Mouse (Mus musculus) thymus, postnatal 25 days (tissue): ENCODE results near the gene Epdr1.
A peak's percentile ranks its signal among the peaks of the same experiment; 100 is the strongest.

ENCODE experiments used
- DNase-seq: peaks from one replicate; pipeline ENCODE4 v3.0.0; 2022

Epdr1 gene

DNA sequence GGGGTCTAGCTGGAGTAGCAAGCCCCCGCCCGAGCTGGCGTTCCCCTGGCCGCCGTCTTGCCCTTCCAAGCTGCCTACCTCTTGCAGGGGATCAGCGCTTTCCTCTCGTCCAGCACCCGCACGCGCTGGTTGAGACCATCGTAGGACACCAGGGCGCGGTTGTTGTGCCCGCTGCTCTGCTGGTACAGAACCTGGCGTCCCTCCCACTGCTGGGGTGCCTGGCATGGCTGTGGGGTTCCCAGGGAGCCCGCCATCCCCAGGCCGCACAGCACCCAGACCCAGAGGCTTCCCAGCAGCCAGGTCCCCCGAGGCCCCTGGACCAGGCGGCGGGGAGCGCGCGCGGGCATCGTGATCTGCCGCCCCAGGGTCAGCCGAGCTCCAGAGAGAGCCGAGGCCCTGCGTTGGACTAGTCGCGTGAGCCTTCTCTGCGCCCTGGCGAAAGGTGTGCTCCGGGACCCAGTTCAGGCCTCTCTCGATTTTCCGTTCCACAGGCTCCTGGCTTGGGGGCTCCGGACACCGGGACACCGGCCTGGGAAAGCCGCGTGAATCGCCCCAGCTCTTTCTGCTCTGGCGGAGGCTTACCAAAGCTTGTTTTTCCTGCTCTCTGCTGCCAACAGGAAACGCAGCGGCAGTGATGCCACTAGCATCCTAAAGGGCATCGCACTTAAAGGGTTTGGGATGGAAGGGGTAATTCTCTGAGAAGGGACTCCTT lies at the start of gene Epdr1:
Epdr1 (minus strand) TSS at position 712 of the 712 bp plus-strand sequence.
- peak; percentile 44 for DNase-seq

DNA sequence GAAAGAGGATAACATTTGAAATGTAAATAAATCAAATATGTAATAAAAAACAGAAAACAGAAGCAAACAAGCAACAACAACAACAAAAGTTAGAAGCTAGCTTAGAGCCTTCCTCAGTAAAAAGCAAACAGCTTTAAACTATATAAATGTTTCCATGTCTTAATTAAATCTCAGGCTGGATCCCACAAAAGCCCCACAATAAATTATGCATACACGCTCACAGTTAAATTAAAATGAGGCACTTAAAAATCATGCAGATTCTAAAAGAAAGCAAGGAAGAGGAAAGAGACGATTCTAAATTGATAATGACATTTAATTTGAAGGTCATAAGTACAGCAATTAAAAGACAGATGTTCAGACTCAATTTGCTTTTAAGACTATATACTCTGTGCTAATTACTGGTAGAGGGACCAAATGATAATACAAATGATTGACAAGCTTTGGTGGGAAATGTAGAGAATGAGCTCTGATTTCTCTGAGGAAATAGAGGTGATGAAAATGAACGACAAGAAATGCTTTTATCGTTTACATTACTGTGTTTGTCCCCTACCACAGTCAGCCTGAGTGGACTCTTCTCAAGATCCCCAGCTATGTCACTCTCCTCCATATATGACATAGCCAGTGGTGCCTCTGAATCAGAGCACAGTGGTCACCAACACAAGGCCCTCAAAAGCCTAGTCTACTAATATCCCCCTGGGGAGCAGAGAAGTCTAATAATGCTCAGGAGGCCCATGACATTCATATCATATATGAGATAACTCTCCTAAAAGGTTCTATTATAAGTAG lies 48.8 kb upstream of the Epdr1 start:
- no peak for DNase-seq

DNA sequence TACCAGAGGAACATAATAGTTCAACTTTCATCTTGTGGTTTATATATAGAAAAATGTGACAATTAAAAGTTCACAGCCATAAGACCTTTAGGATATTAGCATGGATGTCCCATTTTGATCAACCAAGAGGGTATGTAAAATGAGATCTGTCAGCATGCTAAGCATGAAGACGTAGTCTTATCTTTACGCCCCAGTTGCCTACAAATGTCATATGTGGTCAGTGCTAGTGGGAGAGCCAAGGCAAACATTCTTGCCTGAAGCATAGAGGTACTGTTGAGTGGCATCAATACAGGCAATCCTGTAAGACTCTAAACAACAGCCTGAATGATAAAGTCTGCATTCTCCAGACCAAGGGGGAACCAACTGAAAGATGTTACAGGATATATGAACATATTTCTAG lies 32.7 kb upstream of the Epdr1 start:
- DNase-seq = no peak

DNA sequence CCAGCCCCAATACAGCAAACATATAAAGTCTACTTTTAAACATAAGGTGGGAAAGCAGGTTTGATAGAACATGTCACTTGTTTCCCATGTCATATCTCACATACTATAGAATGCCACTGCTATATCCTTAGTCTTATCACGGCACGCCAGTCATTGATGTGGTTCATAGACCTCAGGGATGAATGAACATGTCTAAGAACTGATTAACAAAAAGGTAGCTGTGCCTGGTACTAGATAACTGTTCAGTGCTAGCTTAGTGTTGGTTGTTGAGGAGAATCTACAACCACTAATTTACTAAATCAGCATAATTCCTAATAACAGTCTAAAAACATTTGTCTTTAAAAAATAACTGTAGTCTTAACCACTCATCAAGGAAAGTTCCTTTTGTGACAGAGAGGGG lies 30.1 kb upstream of the Epdr1 start:
- no peak for DNase-seq

DNA sequence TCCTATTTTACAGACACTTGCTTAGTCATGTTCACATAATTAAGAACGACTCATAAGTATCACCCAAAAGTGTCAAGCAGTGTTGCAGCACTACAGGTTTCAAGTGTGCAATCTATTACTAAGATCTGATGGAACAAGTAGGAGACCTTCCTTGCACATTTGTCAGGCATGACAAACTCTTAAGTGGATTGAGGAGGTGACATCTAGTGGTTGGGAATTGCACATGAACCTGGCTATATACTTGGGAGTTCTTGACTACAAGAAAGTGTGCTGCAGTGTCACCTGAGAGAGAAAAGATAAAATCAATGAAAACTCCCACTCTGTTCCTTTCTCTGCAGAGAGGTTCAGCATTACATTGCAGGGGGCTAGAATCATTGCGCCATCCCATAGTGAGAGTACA lies 24.5 kb upstream of the Epdr1 start:
- DNase-seq = no peak

DNA sequence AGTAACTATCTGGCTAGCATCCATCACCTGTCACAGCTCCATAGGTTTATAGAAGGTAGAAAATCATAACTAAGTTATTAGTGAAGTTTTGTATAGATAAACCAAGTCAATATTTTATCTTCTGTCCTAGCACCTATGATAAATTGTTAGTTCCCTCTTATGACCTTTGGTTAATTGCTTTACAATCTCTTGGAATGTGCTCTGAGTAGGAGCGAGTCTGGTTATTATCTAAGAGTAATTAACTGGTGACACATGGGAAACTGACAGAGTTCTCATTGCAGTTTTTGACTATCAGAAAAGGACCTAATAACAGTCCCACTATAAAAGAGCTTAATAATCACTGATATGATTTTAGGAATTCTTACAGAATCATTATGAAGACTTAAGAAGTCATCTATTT lies 23.8 kb upstream of the Epdr1 start:
- DNase-seq = no peak

DNA sequence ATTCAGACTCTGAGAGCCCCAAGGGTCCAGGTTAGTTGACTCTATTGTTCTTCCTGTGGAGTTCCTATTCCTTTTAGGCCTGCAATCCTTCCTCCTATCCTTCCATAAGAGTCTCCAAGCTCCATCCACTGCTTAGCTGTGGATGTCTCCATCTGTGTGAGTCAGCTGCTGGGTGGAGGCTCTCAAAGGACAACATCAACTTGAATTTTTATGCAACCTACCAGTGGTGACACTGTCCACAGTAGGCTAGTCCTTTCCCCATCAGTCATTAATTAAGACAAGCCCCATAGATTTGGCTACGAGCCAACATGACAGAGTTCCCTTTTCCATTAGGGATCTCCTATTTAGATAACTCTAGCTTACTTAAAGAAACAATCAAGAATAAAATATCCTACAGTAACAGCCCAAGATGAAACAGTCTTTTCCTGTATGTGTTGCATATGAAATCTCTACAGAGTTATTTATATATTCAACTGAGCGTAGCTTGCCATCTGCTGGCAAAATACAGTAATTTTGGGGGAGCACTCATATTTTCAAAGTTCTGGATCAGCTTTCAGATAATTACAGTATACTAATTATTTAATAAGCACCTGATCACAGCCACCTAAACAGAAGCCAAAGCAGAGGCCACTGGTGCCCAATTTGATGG lies 20.6 kb upstream of the Epdr1 start:
- no peak for DNase-seq

DNA sequence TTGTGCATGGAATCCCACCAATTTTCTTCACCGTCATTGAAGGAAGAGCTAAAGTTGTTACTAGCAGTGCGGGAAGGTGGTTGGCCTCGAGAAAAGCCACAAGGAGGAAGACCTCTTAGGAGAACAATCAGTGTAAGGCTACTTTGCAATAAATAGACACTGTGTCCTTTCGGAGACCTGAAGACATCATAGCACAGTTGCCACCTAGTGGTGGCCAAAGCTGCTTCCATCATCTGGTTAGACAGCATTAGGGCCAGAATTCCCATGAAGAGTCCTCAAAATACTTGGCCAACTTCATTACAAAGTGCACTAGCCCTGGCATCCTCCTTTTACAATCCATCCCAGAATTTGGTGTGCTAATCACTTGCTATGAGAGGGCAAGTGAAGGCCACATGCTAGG lies 16.4 kb upstream of the Epdr1 start:
- no peak for DNase-seq

DNA sequence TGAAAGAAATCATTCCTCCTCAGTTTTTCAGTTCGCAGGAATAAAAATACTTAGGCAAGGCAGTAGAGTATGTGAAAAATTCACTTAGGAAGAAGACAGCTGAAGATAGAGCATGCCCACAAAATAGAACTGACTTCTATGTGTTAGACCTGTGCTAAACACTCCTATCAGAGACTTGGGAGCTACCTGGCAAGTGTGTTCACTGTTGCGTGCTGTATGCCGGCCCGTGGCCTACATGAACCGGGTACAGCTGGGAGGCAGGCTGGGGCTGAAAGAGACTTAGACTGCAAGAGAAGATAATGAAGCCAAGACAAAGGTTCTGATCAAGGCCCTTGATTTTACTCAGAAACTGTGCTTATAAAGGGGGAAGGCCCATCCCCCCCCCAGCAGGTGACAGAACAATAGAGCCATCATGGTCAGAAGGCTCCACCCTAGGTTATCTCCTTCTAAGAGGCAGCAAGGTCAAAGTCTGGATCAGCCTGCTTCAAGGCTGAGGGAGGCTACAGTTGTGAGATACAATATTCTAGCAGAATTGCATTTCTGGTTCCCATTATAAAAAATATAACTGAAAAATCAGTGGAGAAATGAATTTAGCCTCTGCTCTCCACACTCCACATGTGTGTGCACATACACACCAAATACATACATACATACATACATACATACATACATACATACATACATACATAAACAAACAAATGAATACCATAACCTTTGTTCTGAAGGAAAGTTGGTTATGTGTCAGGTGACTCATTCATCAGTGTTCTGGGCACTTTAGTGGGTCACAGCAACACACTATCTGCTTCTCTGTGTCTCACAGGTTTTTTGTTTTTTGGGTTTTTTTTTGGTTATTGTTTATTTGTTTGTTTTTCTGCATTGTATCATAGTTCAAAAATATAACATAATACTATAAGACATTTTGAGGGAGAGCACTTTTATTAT lies 11.3 kb upstream of the Epdr1 start:
- no peak for DNase-seq

DNA sequence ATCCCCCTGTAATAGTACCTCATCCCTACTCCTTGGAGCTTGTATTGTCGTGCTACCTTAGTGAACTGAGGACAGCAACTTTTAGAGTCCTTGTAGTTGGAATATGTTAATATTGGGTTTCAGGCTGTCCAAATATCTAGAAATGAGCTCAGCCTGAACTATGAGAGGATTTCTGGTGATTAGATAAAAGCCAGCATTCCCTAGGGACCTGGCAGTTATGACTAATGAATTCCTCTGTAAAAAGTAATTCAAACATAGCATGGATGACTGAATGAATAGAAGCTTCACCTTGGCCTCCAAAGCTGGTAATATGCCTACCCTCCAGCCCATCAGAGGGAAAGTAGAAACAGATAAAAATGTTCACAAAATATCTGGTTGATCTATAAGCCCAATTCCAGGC lies 6.7 kb upstream of the Epdr1 start:
- no peak for DNase-seq

DNA sequence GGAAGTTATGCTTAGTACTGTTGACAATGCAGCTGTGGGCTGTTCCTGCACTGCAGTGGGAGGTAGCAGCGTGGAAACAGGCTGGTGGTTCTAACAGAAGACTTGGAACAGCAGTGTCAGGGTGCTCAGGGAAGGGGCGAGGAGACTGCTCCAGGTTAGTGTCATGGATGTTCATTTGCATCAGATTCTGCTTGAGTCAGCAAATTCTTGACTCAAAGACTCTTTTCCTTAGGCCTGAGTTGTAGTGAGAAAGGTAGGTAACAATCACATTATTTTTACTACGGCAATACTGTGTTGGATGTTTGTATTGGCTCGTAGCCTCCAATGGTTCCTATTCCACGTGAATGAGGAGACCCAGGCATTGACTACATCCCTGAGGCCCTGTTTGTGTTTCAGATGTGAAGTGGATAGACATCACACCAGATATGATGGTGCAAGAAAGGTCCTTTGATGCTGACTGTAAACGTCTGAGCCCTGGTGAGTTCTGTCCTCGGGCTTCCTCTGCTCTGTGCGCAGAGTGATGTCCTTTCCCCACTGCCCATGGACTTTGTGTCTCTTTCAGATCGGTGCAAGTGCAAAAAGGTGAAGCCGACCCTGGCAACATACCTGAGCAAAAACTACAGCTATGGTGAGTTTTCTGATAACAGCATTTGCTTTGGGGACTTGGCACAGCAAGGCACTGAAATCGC lies 5.0 kb upstream of the Epdr1 start:
- DNase-seq = no peak

DNA sequence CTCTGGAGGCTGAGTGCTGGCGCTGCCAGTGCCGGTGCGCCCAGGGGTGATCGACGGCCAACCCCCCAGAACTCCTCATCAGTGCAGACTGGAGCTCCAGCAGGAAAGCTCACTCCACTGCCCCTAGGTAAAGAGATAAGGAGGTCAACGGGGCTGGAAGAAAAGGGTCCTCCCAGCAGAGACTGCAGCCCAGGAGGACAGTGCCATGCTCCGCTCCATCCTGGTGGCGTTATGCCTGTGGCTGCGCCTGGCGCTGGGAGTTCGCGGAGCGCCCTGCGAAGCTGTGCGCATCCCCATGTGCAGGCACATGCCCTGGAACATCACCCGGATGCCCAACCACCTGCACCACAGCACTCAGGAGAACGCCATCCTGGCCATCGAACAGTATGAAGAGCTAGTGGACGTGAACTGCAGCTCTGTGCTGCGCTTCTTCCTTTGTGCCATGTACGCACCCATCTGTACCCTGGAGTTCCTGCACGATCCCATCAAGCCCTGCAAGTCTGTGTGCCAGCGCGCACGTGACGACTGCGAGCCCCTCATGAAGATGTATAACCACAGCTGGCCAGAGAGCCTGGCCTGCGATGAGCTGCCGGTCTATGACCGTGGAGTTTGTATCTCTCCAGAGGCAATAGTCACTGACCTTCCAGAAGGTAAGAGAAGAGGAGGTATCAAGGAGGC lies 3.6 kb upstream of the Epdr1 start:
- no peak for DNase-seq

DNA sequence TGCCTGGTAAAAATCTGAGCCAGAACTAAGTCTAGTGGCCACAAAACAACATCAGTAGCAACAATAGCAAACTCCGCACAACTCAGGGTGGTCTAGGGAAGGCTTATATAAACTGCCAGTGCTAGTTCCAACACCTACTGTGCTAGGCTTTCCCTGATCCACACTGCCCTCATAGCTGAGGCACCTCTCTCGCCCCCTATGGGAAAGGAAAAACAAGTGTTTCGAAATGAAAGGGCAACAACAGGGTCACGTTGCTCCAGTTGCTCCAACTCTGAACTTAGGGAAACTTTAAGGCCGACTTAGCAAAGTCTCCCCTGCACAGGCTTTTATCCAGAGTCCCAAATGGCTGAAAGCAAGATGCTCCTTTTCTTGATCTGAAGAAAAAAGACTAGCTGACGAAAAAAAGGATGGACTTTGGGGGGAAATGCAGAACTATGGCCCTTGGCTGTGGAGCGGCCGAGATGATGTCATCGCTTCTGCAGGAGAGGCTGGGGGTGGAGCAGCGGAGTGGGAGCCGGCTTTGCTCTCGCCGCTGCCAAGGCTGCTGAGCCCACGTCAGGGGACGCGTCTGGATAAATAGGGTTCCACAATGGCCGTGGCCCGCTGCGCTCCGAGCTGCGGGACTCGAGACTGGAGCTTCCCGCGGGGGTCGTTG lies 3.0 kb upstream of the Epdr1 start, which contains the start of gene Sfrp4:
Sfrp4 (plus strand) TSS at position 532 of the 655 bp plus-strand sequence.
- DNase-seq = no peak

DNA sequence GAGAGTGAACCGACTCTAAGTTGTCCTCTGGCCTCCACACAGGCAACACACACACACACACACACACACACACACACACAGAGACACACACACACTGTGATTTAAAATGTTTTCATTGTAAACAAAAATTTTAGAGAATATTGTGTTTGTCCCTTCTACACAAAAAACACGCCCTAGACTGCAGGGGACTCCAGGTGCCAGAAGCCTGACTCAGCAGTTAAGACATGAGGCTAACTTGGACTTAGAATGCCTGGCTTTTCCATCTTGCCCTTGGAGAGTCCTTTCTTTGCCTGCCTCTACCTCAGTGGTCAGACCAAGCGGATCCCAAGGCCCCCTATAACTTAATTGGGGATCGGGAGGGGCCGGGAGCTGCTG lies 899 bp downstream of the Epdr1 start:
- DNase-seq = peak; percentile 1

DNA sequence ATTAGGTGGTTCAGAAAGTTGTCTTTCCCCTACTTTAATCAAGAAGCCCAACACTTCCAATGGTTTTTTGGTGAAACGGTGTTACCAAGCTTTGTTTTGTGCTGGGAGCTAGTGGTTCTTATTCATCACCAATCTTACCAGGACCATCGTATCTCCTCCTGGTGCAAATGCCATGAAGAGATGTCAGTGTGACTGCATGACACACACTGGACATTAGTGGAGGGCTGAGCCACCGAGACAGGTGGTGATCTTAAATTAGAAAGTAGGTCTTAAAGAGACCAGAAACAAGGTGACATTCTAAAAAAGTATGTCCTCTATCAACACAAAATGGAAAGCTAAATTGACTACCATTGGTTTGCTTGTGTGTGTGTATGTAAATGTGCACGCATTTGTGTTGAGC lies 1.6 kb downstream of the Epdr1 start:
- DNase-seq = no peak

DNA sequence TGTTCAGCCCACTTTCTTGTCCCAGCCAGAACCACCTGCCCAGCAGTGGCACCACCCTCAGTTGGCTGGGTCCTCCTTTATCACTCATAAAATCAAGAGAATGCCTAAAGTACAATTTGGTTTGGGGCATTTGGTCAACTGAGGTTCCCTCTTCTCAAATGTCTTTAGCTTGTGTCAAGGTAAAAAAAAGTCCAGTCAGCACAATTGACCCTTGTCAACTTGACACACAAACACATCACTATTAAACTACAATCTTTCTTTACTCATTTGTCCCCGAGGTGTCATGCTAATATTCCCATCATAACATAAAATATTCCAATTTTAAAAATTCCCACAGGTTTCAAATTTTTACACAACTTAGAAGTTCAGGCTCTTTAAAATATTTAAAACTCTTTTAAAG lies 5.4 kb downstream of the Epdr1 start:
- DNase-seq = no peak

DNA sequence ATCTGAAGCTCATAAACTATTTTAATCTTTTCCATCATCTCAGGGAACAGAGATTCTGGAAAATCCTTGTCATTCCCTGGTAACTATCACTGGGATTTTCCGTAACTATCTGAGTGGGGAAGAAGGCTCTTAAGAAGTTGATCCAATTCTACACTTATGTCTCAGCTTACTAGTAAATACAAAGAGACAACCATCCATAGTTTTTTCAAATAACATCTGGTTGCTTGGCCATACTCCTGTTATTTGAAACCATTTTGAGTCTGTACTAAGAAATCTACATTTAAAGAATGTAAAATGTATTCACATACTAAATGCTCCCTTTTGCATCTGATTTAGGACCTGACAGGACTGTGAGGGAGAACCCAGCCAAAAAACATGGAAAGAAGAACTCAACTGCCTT lies 6.3 kb downstream of the Epdr1 start:
- DNase-seq = no peak

DNA sequence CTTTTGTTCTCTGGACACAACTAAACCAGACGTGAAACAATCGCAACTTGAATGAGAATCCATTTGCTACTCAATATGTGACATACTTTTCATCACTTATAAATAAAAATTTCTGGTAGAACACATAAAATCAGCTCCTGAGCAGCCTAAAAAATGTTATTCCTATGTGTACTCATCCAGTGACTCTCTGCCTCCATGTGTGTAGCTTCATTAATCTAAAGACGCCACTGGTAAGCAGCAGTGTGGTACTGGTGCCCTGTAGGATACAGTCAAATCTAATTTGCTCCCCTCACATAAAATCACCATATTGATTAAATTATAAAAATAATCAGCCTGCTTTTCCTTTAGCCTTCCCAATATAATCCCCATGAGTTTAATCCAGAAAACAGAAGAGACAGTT lies 6.8 kb downstream of the Epdr1 start:
- DNase-seq = no peak

DNA sequence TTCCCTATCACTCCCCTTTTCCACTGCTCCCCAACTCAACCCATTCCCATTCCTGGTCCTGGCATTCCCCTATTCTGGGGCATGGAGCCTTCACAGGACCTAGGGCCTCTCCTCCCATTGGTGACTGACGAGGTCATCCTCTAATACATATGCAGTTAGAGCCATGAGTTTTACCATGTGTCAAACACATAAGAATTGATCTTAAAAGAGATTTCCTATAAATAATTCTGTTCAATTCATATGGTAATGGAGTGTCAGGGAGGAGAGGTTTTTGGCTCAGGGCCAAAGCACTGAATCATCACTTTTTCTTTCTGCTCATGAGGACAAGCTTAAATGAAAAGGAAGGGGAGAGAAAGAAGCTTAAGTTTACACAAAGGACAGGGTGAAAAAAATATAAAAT lies 7.4 kb downstream of the Epdr1 start:
- DNase-seq = no peak

DNA sequence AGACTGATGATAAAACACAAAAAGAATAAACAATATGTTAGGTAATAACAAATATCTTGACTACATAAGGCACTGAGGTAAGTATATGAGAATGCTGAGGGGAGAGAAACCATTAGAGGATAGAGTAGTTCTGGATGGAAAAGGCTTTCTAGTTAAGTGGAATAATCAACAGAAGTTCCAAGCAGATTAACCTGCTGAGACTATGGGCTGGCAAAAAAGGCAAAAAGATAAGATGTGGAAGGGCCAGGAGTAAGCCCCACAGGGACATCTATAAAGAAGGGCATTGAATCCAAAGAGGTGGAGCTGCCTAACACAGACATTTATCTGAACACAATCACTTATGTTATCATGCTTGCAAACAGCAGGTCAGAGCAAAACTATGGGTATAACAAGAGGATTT lies 11.6 kb downstream of the Epdr1 start:
- DNase-seq = no peak

DNA sequence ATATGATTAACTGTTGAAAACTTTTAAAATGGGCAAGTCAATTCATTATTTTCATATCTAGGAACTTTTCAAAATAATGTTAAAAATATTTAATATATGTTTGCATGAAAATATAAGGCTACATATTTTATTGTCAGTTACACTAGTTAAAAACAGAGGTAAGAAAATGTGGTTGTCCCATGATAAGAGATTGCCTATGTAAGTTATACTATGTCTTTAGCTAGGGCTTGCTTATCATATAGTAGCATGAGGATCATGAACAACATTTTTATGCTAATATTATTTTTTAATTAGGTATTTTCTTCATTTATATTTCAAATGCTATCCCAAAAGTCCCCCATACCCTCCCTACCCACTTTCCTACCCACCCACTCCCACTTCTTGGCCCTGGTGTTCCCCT lies 14.8 kb downstream of the Epdr1 start:
- no peak for DNase-seq
